In the genomic region with DNA sequence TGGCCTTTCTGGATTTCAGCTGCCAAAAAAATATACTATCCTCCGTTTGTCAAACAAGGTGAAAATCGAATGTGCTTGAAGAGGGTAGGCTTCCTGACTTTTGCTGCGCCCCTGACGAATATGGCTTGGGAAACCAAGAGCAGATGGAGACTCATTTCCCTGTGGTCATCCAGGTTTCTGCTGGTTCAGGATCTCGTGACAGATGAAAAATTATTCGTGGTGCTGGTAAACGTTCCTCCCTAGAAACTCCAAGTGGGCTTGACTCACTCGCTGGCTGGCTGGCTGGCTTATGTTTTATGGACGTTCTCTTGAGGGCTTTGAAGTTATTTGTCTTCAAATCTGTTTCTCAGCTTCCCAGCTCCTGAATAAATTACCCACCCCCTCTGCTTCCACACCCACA, we compare ENCODE assay signal across 12 mouse cellular contexts. TPM values are rescaled to one million over a fixed set of nuclear protein-coding genes. Genes with fewer than 3 reads are reported as not detected.
DNase-seq lines count a peak whose midpoint lies in the region; ATAC-seq and TF ChIP-seq lines count a peak whose summit lies in the region.
"Had no signal": no experiment of that assay in that cellular context is flagged by ENCODE, and none has a peak within 500 bp of the region (broad histone marks: within the 10 kb centered on the region; RNA-seq: fewer than 3 reads in every experiment).

No protein-coding gene starts in this region.

- peak overlapping the region; percentile 39; the same call in 1 of the 2 replicates for H3K4me3 ChIP-seq in heart, postnatal 0 days (ENCODE audit: low read depth, low read length)
- H3K4me3 ChIP-seq in midbrain, embryonic 11.5 days (ENCODE audit: low read depth, low read length): no peak overlapping the region

- no peaks in the 10 kb centered on the region for H3K36me3 ChIP-seq in heart, postnatal 0 days (replicated peaks; ENCODE audit: control insufficient read depth, insufficient read depth, low read length)
- no peaks in the 10 kb centered on the region for H3K36me3 ChIP-seq in midbrain, embryonic 11.5 days (ENCODE audit: control insufficient read depth, insufficient read depth, low read length)

- WGBS in heart, postnatal 0 days: 48% methylated on average over 9 of the region's 9 CpGs
- WGBS in midbrain, embryonic 11.5 days: 49% methylated on average over 9 of the region's 9 CpGs

- H3K4me1 ChIP-seq in heart, postnatal 0 days (ENCODE audit: control insufficient read depth, insufficient read depth): no peaks in the 10 kb centered on the region
- peaks cover 10% of the 10 kb centered on the region for H3K4me1 ChIP-seq in midbrain, embryonic 11.5 days (ENCODE audit: control insufficient read depth, insufficient read depth, low read length)

- peaks cover 58% of the 10 kb centered on the region for H3K27me3 ChIP-seq in heart, postnatal 0 days (ENCODE audit: control insufficient read depth, insufficient read depth, low read length)
- H3K27me3 ChIP-seq in midbrain, embryonic 11.5 days (ENCODE audit: control insufficient read depth, insufficient read depth, low read length): peaks cover 53% of the 10 kb centered on the region

- TF ChIP-seq CTCF in heart, postnatal 0 days (IDR thresholded peaks at IDR 0.05; ENCODE audit: low read depth): no peak

- H3K4me2 ChIP-seq in heart, postnatal 0 days (ENCODE audit: low read depth, low read length): peak overlapping the region; percentile 67; the same call in 1 of the 2 replicates
- H3K4me2 ChIP-seq in midbrain, embryonic 11.5 days: peak overlapping the region; percentile 69

- no peak overlapping the region for H3K27ac ChIP-seq in heart, postnatal 0 days (ENCODE audit: low read depth)
- no peak overlapping the region for H3K27ac ChIP-seq in midbrain, embryonic 11.5 days (ENCODE audit: low read depth, low read length)

- no peak for TF ChIP-seq EP300 in heart, postnatal 0 days (IDR thresholded peaks at IDR 0.05; ENCODE audit: low read depth)

- H3K9ac ChIP-seq in heart, postnatal 0 days (replicated peaks; ENCODE audit: low read depth, low read length): no peak overlapping the region
- H3K9ac ChIP-seq in midbrain, embryonic 11.5 days (ENCODE audit: low read length): no peak overlapping the region

- no peak for ATAC-seq in heart, postnatal 0 days (ENCODE audit: insufficient read depth, low read depth)
- ATAC-seq in midbrain, embryonic 11.5 days (ENCODE audit: low FRiP score): no peak

- no peaks in the 10 kb centered on the region for H3K9me3 ChIP-seq in heart, postnatal 0 days (replicated peaks; ENCODE audit: control insufficient read depth, low read length)
- H3K9me3 ChIP-seq in midbrain, embryonic 11.5 days (ENCODE audit: control insufficient read depth, low read length): no peaks in the 10 kb centered on the region

- DNase-seq in heart, postnatal 0 days (ENCODE audit: low spot score): no peak
- DNase-seq in heart, adult 9 months (ENCODE audit: low spot score in 2 of 2): no peak
- DNase-seq in NIH3T3 (ENCODE audit: low read depth): peak; percentile 71
- peak; percentile 56 for DNase-seq in fibroblast of lung, adult 2 months (ENCODE audit: low read depth)
- DNase-seq in midbrain, embryonic 11.5 days (ENCODE audit: low spot score, missing footprints): no peak
- DNase-seq in ovary, adult 18-20 months (ENCODE audit: low spot score): no peak
- no peak for DNase-seq in spleen, postnatal 4 days (ENCODE audit: low spot score in 2 of 2)
- no peak for DNase-seq in cerebellum, postnatal 25 days

RNA-seq across cellular contexts. Expression of a gene that starts 47.6 kb away (rescaled TPM):
- not detected in 2 replicates for total RNA-seq in heart, postnatal 0 days (2014; rRNA removed; ENCODE audit: low replicate concordance)
- polyA plus RNA-seq in heart, postnatal 0 days (2015; fragmentation: Nextera tagmentation; extraction: Ambion mirVana): not detected in 2 replicates
- polyA plus RNA-seq in midbrain, embryonic 11.5 days (2014; fragmentation: Nextera tagmentation; extraction: Ambion mirVana): not detected in 2 replicates
- total RNA-seq: adrenal gland, postnatal 36 days; ES-E14; left cerebral cortex, postnatal 4 days; neutrophil, adult 5-6 weeks had no signal

Comparison
In these comparisons a context has a peak if more than half of its experiments do, and no peak if none do; other contexts are left out.
1. DNase-seq: peak in NIH3T3 (single experiment) and fibroblast of lung, adult 2 months (single experiment); none in heart, postnatal 0 days (single experiment), heart, adult 9 months (0 of 2), midbrain, embryonic 11.5 days (single experiment), ovary, adult 18-20 months (single experiment), spleen, postnatal 4 days (0 of 2) and cerebellum, postnatal 25 days (0 of 2).